Mouse (Mus musculus) heart, embryonic 13.5 days (tissue): ENCODE data around the gene 1700012A03Rik. TPM values are rescaled to one million over a fixed set of nuclear protein-coding genes. Genes with fewer than 3 reads are reported as not detected.

Source experiments
- ATAC-seq: fragments of 200-750 bp; cut with Nextera tagmentation; 2 replicates; pipeline ENCODE4 v1.8.0; 2017; ENCODE audit warnings: moderate TSS enrichment; ENCODE audit not compliant: insufficient number of reproducible peaks, low FRiP score, low TSS enrichment; ENCODE audit errors: extremely low read depth
- H3K27ac ChIP-seq: fragments of 300-500 bp; sonication (generic); replicated peaks from 2 replicates; pipeline ENCODE4 v1.5.1; 2015; ENCODE audit warnings: moderate library complexity, mild to moderate bottlenecking, inconsistent platforms
- H3K27me3 ChIP-seq: fragments of 300-500 bp; sonication (generic); replicated peaks from 2 replicates; pipeline ENCODE4 v1.6.1; 2015; ENCODE audit warnings: mild to moderate bottlenecking, inconsistent platforms
- H3K36me3 ChIP-seq: fragments of 300-500 bp; sonication (generic); 2 replicates; pipeline ENCODE4 v1.6.1; 2015; ENCODE audit warnings: mild to moderate bottlenecking, inconsistent platforms
- H3K4me1 ChIP-seq: fragments of 300-500 bp; sonication (generic); 2 replicates; pipeline ENCODE4 v1.6.1; 2015; ENCODE audit warnings: inconsistent platforms
- H3K4me2 ChIP-seq: fragments of 300-500 bp; sonication (generic); 2 replicates; pipeline ENCODE4 v1.6.1; 2015; ENCODE audit warnings: inconsistent platforms, mild to moderate bottlenecking, moderate library complexity
- H3K4me3 ChIP-seq: fragments of 300-500 bp; sonication (generic); 2 replicates; pipeline ENCODE4 v1.5.1; 2015; ENCODE audit warnings: moderate library complexity, mild to moderate bottlenecking, inconsistent platforms
- H3K9ac ChIP-seq: fragments of 300-500 bp; sonication (generic); 2 replicates; pipeline ENCODE4 v1.6.1; 2015; ENCODE audit warnings: inconsistent platforms, mild to moderate bottlenecking, moderate library complexity
- H3K9me3 ChIP-seq: fragments of 300-500 bp; sonication (generic); 2 replicates; pipeline ENCODE4 v1.6.1; 2016; ENCODE audit warnings: inconsistent platforms
- WGBS: fragments of 180-500 bp; shearing (Covaris S2); methylation state at CpG from one replicate; pipeline ENCODE4 v1.1.7; 2015; ENCODE audit warnings: mixed read lengths; 5-methylcytosine and 5-hydroxymethylcytosine counted together
- polyA plus RNA-seq: library from polyadenylated mRNA; unstranded; fragments of >200 nt; fragmentation: Nextera tagmentation; extraction: Ambion mirVana; gene quantifications from 2 replicates; pipeline ENCODE4 v1.2.1, GENCODE M21; 2015

1700012A03Rik gene
- polyA plus RNA-seq, 1 experiment from 2014 or later, result not detected

DNA sequence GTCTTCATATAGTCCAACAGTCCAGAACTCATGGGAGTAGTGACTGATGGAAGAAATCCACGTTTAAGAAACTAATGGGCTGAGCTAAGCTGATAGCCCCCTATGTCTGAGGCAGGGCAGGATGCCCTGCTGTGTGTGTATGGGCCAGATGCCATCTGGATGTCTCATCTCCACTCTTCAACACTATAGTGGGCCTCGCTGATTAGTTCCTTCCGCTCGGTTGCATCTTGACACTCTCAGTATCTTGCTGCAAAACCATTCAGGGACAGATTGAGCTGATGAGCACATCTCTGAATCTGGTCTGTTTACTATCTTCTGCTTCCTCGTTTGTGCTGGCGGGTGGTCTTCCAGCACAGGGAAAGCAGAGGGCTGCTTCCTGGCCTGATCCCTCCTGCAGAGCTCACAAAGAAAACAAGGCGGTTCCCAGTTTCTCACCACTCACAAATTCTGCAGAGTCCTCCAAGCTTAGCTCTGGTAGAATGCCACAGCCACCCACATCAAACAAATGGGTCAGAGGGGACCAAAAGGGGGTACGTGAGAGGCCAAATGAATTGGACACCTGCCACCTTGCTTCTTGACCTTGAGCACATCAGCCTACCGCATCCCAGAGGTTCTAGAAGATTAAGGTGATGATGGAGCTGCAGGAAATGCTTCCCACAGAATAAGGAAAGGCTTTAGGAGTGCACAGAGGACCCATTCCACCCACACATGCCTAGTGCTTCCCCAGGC, 55.7 kb downstream of the 1700012A03Rik start:
- WGBS, result 29% methylated on average over 9 of the region's 9 CpGs
- ATAC-seq, result no peak
- Histone ChIP-seq H3K27ac (no peak overlapping the region), H3K27me3 (no peaks in the 10 kb centered on the region), H3K9me3 (no peaks in the 10 kb centered on the region), H3K4me3 (no peak overlapping the region), H3K9ac (no peak overlapping the region), H3K4me1 (no peaks in the 10 kb centered on the region), H3K4me2 (no peak overlapping the region), H3K36me3 (no peaks in the 10 kb centered on the region)
